Mouse (Mus musculus): ENCODE measurements around the gene Tmc4. TPM values are rescaled to one million over a fixed set of nuclear protein-coding genes. Genes with fewer than 3 reads are reported as not detected.

Gene Tmc4
- total and polyA plus RNA-seq, 2 experiments from 2014 or later = 2.0 to 3.5 TPM

GRCm38 (mm10) chr7:3616057-3616388 is 61.3 kb downstream of the Tmc4 start, which contains the start of gene Oscar:
Gene Oscar, minus strand, starts transcription at chr7:3616157.
- peak within 1 kb of the TSS; percentile 74 for H3K4me3 ChIP-seq (ENCODE audit: low read depth, low read length)
- H3K9ac ChIP-seq = peak within 1 kb of the TSS; percentile 87; the same call in 1 of the 2 replicates
- H3K36me3 ChIP-seq (ENCODE audit: insufficient read depth) = peaks cover 18% of the 10 kb centered on the region
- H3K4me1 ChIP-seq (ENCODE audit: insufficient read depth) = peaks cover 4% of the 10 kb centered on the region; the same call in 1 of the 2 replicates
- ATAC-seq (no peak), DNase-seq (no peak)
- H3K27ac ChIP-seq (ENCODE audit: low read depth, low read length) = 0 out of 2 replicates have a peak within 1 kb of the TSS, but pooled peaks have one; percentile 77
- no peaks in the 10 kb centered on the region for H3K9me3 ChIP-seq (ENCODE audit: low read length)
- 85% methylated on average over 4 of the region's 4 CpGs for WGBS
- TF ChIP-seq CTCF (IDR thresholded peaks at IDR 0.05; ENCODE audit: low read depth) = no peak
- H3K27me3 ChIP-seq (ENCODE audit: insufficient read depth, low read length) = no peaks in the 10 kb centered on the region
- peak within 1 kb of the TSS; percentile 79; the same call in 1 of the 2 replicates for H3K4me2 ChIP-seq (ENCODE audit: low read depth)

Small RNA genes within 50 kb of the gene (microRNA-seq; reads per million reads assigned to microRNA genes)
- 3.1 to 4.5 reads per million in 2 experiments for gene Mir3572

Other genes starting within 250 kb of the Tmc4 start
- gene Tarm1, start 174.9 kb downstream of the Tmc4 start, total RNA-seq (2014; rRNA removed) = 0.10 TPM in 1 of 2 replicates, not detected in the other
- gene Tarm1, start 174.9 kb downstream of the Tmc4 start, polyA plus RNA-seq (2015; fragmentation: Nextera tagmentation; extraction: Ambion mirVana) = 0.10 TPM in 1 of 2 replicates, not detected in the other
- gene Oscar, start 61.4 kb downstream of the Tmc4 start, total RNA-seq (2014; rRNA removed) = 0.43 and 0.69 TPM in 2 replicates
- 0.42 and 0.48 TPM in 2 replicates for gene Oscar, start 61.4 kb downstream of the Tmc4 start, polyA plus RNA-seq (2015; fragmentation: Nextera tagmentation; extraction: Ambion mirVana)
- 191 and 258 TPM in 2 replicates for gene Ndufa3, start 60.2 kb downstream of the Tmc4 start, total RNA-seq (2014; rRNA removed)
- gene Ndufa3, start 60.2 kb downstream of the Tmc4 start, polyA plus RNA-seq (2015; fragmentation: Nextera tagmentation; extraction: Ambion mirVana) = 464 and 597 TPM in 2 replicates
- gene Tfpt, start 47.6 kb downstream of the Tmc4 start, total RNA-seq (2014; rRNA removed) = 27.1 and 37.5 TPM in 2 replicates
- gene Tfpt, start 47.6 kb downstream of the Tmc4 start, polyA plus RNA-seq (2015; fragmentation: Nextera tagmentation; extraction: Ambion mirVana) = 34.2 and 39.3 TPM in 2 replicates
- 62.6 and 63.5 TPM in 2 replicates for gene Prpf31, start 47.6 kb downstream of the Tmc4 start, total RNA-seq (2014; rRNA removed)
- 66.3 and 77.8 TPM in 2 replicates for gene Prpf31, start 47.6 kb downstream of the Tmc4 start, polyA plus RNA-seq (2015; fragmentation: Nextera tagmentation; extraction: Ambion mirVana)
- 13.1 and 19.8 TPM in 2 replicates for gene Cnot3, start 32.3 kb downstream of the Tmc4 start, total RNA-seq (2014; rRNA removed)
- 26.7 and 35.4 TPM in 2 replicates for gene Cnot3, start 32.3 kb downstream of the Tmc4 start, polyA plus RNA-seq (2015; fragmentation: Nextera tagmentation; extraction: Ambion mirVana)
- 5.2 and 6.6 TPM in 2 replicates for gene Leng1, start 11.7 kb downstream of the Tmc4 start, total RNA-seq (2014; rRNA removed)
- gene Leng1, start 11.7 kb downstream of the Tmc4 start, polyA plus RNA-seq (2015; fragmentation: Nextera tagmentation; extraction: Ambion mirVana) = 10.3 and 10.4 TPM in 2 replicates
- 291 and 292 TPM in 2 replicates for gene Tsen34, start 15.3 kb upstream of the Tmc4 start, total RNA-seq (2014; rRNA removed)
- gene Tsen34, start 15.3 kb upstream of the Tmc4 start, polyA plus RNA-seq (2015; fragmentation: Nextera tagmentation; extraction: Ambion mirVana) = 259 and 282 TPM in 2 replicates
- 112 and 165 TPM in 2 replicates for gene Mboat7, start 16.0 kb upstream of the Tmc4 start, total RNA-seq (2014; rRNA removed)
- 81.8 and 107 TPM in 2 replicates for gene Mboat7, start 16.0 kb upstream of the Tmc4 start, polyA plus RNA-seq (2015; fragmentation: Nextera tagmentation; extraction: Ambion mirVana)
- gene Rps9, start 26.4 kb upstream of the Tmc4 start, total RNA-seq (2014; rRNA removed) = 1,013 and 1,830 TPM in 2 replicates
- gene Rps9, start 26.4 kb upstream of the Tmc4 start, polyA plus RNA-seq (2015; fragmentation: Nextera tagmentation; extraction: Ambion mirVana) = 807 and 937 TPM in 2 replicates
- gene Pirb, start 42.8 kb upstream of the Tmc4 start, total RNA-seq (2014; rRNA removed) = 0.48 and 0.54 TPM in 2 replicates
- 0.24 and 0.25 TPM in 2 replicates for gene Pirb, start 42.8 kb upstream of the Tmc4 start, polyA plus RNA-seq (2015; fragmentation: Nextera tagmentation; extraction: Ambion mirVana)
- not detected in 2 replicates for gene Gm15448, start 148.1 kb upstream of the Tmc4 start, total RNA-seq (2014; rRNA removed)
- gene Gm15448, start 148.1 kb upstream of the Tmc4 start, polyA plus RNA-seq (2015; fragmentation: Nextera tagmentation; extraction: Ambion mirVana) = not detected in 2 replicates
- not detected in 2 replicates for gene Pira2, start 167.5 kb upstream of the Tmc4 start, total RNA-seq (2014; rRNA removed)
- 0.09 TPM in 1 of 2 replicates, not detected in the other for gene Pira2, start 167.5 kb upstream of the Tmc4 start, polyA plus RNA-seq (2015; fragmentation: Nextera tagmentation; extraction: Ambion mirVana)
- gene Gm14548, start 220.6 kb upstream of the Tmc4 start, total RNA-seq (2014; rRNA removed) = 0.15 and 0.24 TPM in 2 replicates
- 0.08 TPM in 1 of 2 replicates, not detected in the other for gene Gm14548, start 220.6 kb upstream of the Tmc4 start, polyA plus RNA-seq (2015; fragmentation: Nextera tagmentation; extraction: Ambion mirVana)
- 0.43 TPM in 1 of 2 replicates, not detected in the other for gene Lilra6, start 237.9 kb upstream of the Tmc4 start, total RNA-seq (2014; rRNA removed)
- not detected in 2 replicates for gene Lilra6, start 237.9 kb upstream of the Tmc4 start, polyA plus RNA-seq (2015; fragmentation: Nextera tagmentation; extraction: Ambion mirVana)

Data from forebrain, postnatal 0 days (tissue).